Mouse (Mus musculus) heart, postnatal 0 days (tissue): ENCODE data around the gene Samd1. TPM values are rescaled to one million over a fixed set of nuclear protein-coding genes. Genes with fewer than 3 reads are reported as not detected.

Experiments used
- ATAC-seq: fragments of 200-750 bp; cut with Nextera tagmentation; 2 replicates; pipeline ENCODE4 v1.8.0; 2017; ENCODE audit warnings: low read depth, moderate number of reproducible peaks, moderate library complexity; ENCODE audit not compliant: insufficient read depth
- DNase-seq: peaks from one replicate; pipeline ENCODE4 v3.0.0-alpha.2; 2016; ENCODE audit warnings: low spot score
- H3K27ac ChIP-seq: fragments of 300-500 bp; sonication (generic); 2 replicates; pipeline ENCODE4 v1.5.1; 2014; ENCODE audit warnings: low read depth, mild to moderate bottlenecking
- H3K27me3 ChIP-seq: fragments of 300-500 bp; sonication (generic); 2 replicates; pipeline ENCODE4 v1.6.1; 2014; ENCODE audit warnings: low read length, mixed read lengths; ENCODE audit not compliant: control insufficient read depth, insufficient read depth
- H3K36me3 ChIP-seq: fragments of 300-500 bp; sonication (generic); replicated peaks from 2 replicates; pipeline ENCODE4 v1.6.1; 2014; ENCODE audit warnings: low read length, mixed read lengths; ENCODE audit not compliant: control insufficient read depth, insufficient read depth
- H3K4me1 ChIP-seq: fragments of 300-500 bp; sonication (generic); 2 replicates; pipeline ENCODE4 v1.6.1; 2014; ENCODE audit warnings: antibody characterized with exemption; ENCODE audit not compliant: control insufficient read depth, insufficient read depth
- H3K4me2 ChIP-seq: fragments of 300-500 bp; sonication (generic); 2 replicates; pipeline ENCODE4 v1.6.1; 2014; ENCODE audit warnings: low read depth, mild to moderate bottlenecking, low read length, moderate library complexity
- H3K4me3 ChIP-seq: fragments of 300-500 bp; sonication (generic); 2 replicates; pipeline ENCODE4 v1.5.1; 2014; ENCODE audit warnings: low read depth, low read length
- H3K9ac ChIP-seq: fragments of 300-500 bp; sonication (generic); replicated peaks from 2 replicates; pipeline ENCODE4 v1.6.1; 2014; ENCODE audit warnings: low read depth, low read length, mixed read lengths
- H3K9me3 ChIP-seq: fragments of 300-500 bp; sonication (generic); replicated peaks from 2 replicates; pipeline ENCODE4 v1.6.1; 2016; ENCODE audit warnings: low read length; ENCODE audit not compliant: control insufficient read depth
- CTCF ChIP-seq: IDR thresholded peaks from 2 replicates; pipeline ENCODE4 v1.5.1; 2016; ENCODE audit warnings: antibody characterized with exemption, control low read depth, low read depth
- EP300 ChIP-seq: IDR thresholded peaks from 2 replicates; pipeline ENCODE4 v1.6.1; 2016; ENCODE audit warnings: antibody characterized with exemption, low read depth
- WGBS: fragments of 180-500 bp; shearing (Covaris S2); extraction: QIAGEN DNeasy Blood & Tissue Kit; methylation state at CpG from one replicate; pipeline ENCODE4 v1.1.7; 2014; 5-methylcytosine and 5-hydroxymethylcytosine counted together
- polyA plus RNA-seq: library from polyadenylated mRNA; unstranded; fragments of >200 nt; fragmentation: Nextera tagmentation; extraction: Ambion mirVana; gene quantifications from 2 replicates; pipeline ENCODE4 v1.2.1, GENCODE M21; 2015
- total RNA-seq: library from RNA; depleted of rRNA; stranded (reverse); fragments of >200 nt; gene quantifications from 2 replicates; pipeline ENCODE4 v1.2.3, GENCODE M21; 2014; ENCODE audit warnings: low replicate concordance

Gene Samd1
- total and polyA plus RNA-seq, 2 experiments from 2014 or later, result 3.7 to 46.3 TPM

- peak overlapping the region; percentile 92 for H3K4me3 ChIP-seq
- ATAC-seq (peak; percentile 86), DNase-seq (peak; percentile 90)
- TF ChIP-seq EP300 (peak; percentile 24; the same call in 1 of the 2 replicates), CTCF (no peak)
- H3K9me3 ChIP-seq, result no peaks in the 10 kb centered on the region
- peak overlapping the region; percentile 78 for H3K9ac ChIP-seq
- H3K4me1 ChIP-seq, result 0 out of 2 replicates have a peak, but pooled peaks cover 5% of the 10 kb centered on the region
- H3K27me3 ChIP-seq, result no peaks in the 10 kb centered on the region
- H3K4me2 ChIP-seq, result peak overlapping the region; percentile 71
- under 1% methylated on average over 47 of the region's 103 CpGs for WGBS
- peaks cover 44% of the 10 kb centered on the region for H3K36me3 ChIP-seq
- peak overlapping the region; percentile 91 for H3K27ac ChIP-seq
Observed at GRCm38 (mm10) chr8:83996567-83997505, 636 bp upstream of the Samd1 start.

- Histone ChIP-seq H3K4me2 (peak overlapping the region; percentile 71), H3K4me1 (peaks cover 14% of the 10 kb centered on the region; the same call in 1 of the 2 replicates), H3K4me3 (peak overlapping the region; percentile 61), H3K9ac (peak overlapping the region; percentile 35), H3K27ac (peak overlapping the region; percentile 79), H3K27me3 (no peaks in the 10 kb centered on the region), H3K9me3 (no peaks in the 10 kb centered on the region), H3K36me3 (peaks cover 35% of the 10 kb centered on the region)
- 1% methylated on average over 74 of the region's 92 CpGs for WGBS
- ATAC-seq (peak; percentile 16), DNase-seq (peak; percentile 45)
- TF ChIP-seq EP300, result no peak
- TF ChIP-seq CTCF, result peak; percentile 43
Observed at GRCm38 (mm10) chr8:83998231-83999056, 972 bp downstream of the Samd1 start.

- Histone ChIP-seq H3K4me2 (peak overlapping the region; percentile 71), H3K9ac (peak overlapping the region; percentile 35; the same call in 1 of the 2 replicates), H3K4me3 (peak overlapping the region; percentile 61), H3K4me1 (peaks cover 20% of the 10 kb centered on the region; the same call in 1 of the 2 replicates), H3K27me3 (no peaks in the 10 kb centered on the region), H3K9me3 (no peaks in the 10 kb centered on the region), H3K36me3 (peaks cover 31% of the 10 kb centered on the region), H3K27ac (no peak overlapping the region)
- ATAC-seq (no peak), DNase-seq (no peak)
- TF ChIP-seq CTCF (no peak), EP300 (no peak)
- 64% methylated on average over 16 of the region's 16 CpGs for WGBS
Observed at GRCm38 (mm10) chr8:83999057-83999705, 1.7 kb downstream of the Samd1 start.

GRCm38 (mm10) chr8:83999825-84000224 lies 2.4 kb downstream of the Samd1 start:
- Histone ChIP-seq H3K9me3 (no peaks in the 10 kb centered on the region), H3K9ac (no peak overlapping the region), H3K27ac (no peak overlapping the region), H3K4me2 (no peak overlapping the region), H3K36me3 (peaks cover 26% of the 10 kb centered on the region), H3K4me1 (peaks cover 23% of the 10 kb centered on the region; the same call in 1 of the 2 replicates), H3K27me3 (no peaks in the 10 kb centered on the region), H3K4me3 (no peak overlapping the region)
- DNase-seq (no peak), ATAC-seq (no peak)
- no peak for TF ChIP-seq CTCF
- TF ChIP-seq EP300, result no peak
- 93% methylated on average over 2 of the region's 2 CpGs for WGBS
